Mouse (Mus musculus): ENCODE measurements at regions not wholly inside any gene's neighbourhood (a gene's known extent, or its start where the extent isn't known, plus 50 kb on each side); places are given as distances from the start of the nearest gene placed in this dataset.
A peak's percentile ranks its signal among the peaks of the same experiment; 100 is the strongest.

GRCm38 (mm10) chr6:76825953-76826352 is 328.4 kb upstream of the Gm9008 start:
- no peaks in the 10 kb centered on the region for H3K9me3 ChIP-seq (replicated peaks; ENCODE audit: control insufficient read depth, low read length)
- no peak overlapping the region for H3K27ac ChIP-seq (replicated peaks; ENCODE audit: low read depth, low read length)
- no peaks in the 10 kb centered on the region for H3K27me3 ChIP-seq (ENCODE audit: control insufficient read depth, insufficient read depth, low read length)
- no peak for ATAC-seq (replicated peaks; ENCODE audit: insufficient number of reproducible peaks, low FRiP score, low TSS enrichment, low read depth)
- no peak overlapping the region for H3K9ac ChIP-seq (replicated peaks; ENCODE audit: low read length)
- H3K4me1 ChIP-seq (ENCODE audit: control insufficient read depth, insufficient read depth, low read length) = no peaks in the 10 kb centered on the region
- H3K4me2 ChIP-seq (ENCODE audit: low read depth, low read length) = no peak overlapping the region
- WGBS = 41% methylated on average over 5 of the region's 5 CpGs
- H3K36me3 ChIP-seq (replicated peaks; ENCODE audit: control insufficient read depth, insufficient read depth, low read depth, low read length) = no peaks in the 10 kb centered on the region
- peak; percentile 1 for DNase-seq (ENCODE audit: low spot score)
- H3K4me3 ChIP-seq (ENCODE audit: low read depth, low read length) = no peak overlapping the region

- WGBS = 67% methylated on average over 1 of the region's 1 CpGs
- Histone ChIP-seq H3K9me3 (replicated peaks; ENCODE audit: control insufficient read depth, low read length) (no peaks in the 10 kb centered on the region), H3K4me1 (ENCODE audit: control insufficient read depth, insufficient read depth, low read length) (no peaks in the 10 kb centered on the region), H3K9ac (replicated peaks; ENCODE audit: low read length) (no peak overlapping the region), H3K27ac (replicated peaks; ENCODE audit: low read depth, low read length) (no peak overlapping the region), H3K4me3 (ENCODE audit: low read depth, low read length) (no peak overlapping the region), H3K36me3 (replicated peaks; ENCODE audit: control insufficient read depth, insufficient read depth, low read depth, low read length) (no peaks in the 10 kb centered on the region), H3K4me2 (ENCODE audit: low read depth, low read length) (no peak overlapping the region), H3K27me3 (ENCODE audit: control insufficient read depth, insufficient read depth, low read length) (no peaks in the 10 kb centered on the region)
- DNase-seq (ENCODE audit: low spot score) (no peak), ATAC-seq (replicated peaks; ENCODE audit: insufficient number of reproducible peaks, low FRiP score, low TSS enrichment, low read depth) (no peak)
Observed at GRCm38 (mm10) chr6:76802969-76803368, 305.4 kb upstream of the Gm9008 start.

DNA sequence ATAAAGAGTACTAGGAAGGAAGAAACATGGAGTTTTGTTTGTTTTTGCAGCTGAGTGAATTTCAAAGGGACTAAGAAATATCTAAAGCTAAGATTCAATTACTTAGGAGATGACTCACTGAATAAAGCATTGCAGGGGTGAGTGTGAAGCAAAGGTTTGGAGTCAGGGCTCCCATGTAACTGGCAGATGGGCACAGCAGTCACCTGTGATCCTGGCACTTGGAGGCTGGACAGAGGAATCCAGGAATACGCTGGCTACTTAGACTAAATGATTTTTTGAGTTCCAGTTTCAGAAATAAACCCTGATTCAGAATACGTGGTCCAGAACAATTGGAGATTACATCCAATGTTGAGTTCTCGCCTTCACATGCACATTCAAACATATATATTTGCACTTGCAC is 282.6 kb upstream of the Gm9008 start:
- DNase-seq (ENCODE audit: low spot score) = no peak
- no peak overlapping the region for H3K9ac ChIP-seq (replicated peaks; ENCODE audit: low read length)
- 87% methylated on average over 3 of the region's 3 CpGs for WGBS
- H3K4me1 ChIP-seq (ENCODE audit: control insufficient read depth, insufficient read depth, low read length) = no peaks in the 10 kb centered on the region
- no peaks in the 10 kb centered on the region for H3K27me3 ChIP-seq (ENCODE audit: control insufficient read depth, insufficient read depth, low read length)
- no peak overlapping the region for H3K4me2 ChIP-seq (ENCODE audit: low read depth, low read length)
- no peak overlapping the region for H3K27ac ChIP-seq (replicated peaks; ENCODE audit: low read depth, low read length)
- H3K36me3 ChIP-seq (replicated peaks; ENCODE audit: control insufficient read depth, insufficient read depth, low read depth, low read length) = no peaks in the 10 kb centered on the region
- H3K9me3 ChIP-seq (replicated peaks; ENCODE audit: control insufficient read depth, low read length) = no peaks in the 10 kb centered on the region
- H3K4me3 ChIP-seq (ENCODE audit: low read depth, low read length) = no peak overlapping the region
- ATAC-seq (replicated peaks; ENCODE audit: insufficient number of reproducible peaks, low FRiP score, low TSS enrichment, low read depth) = no peak

DNA sequence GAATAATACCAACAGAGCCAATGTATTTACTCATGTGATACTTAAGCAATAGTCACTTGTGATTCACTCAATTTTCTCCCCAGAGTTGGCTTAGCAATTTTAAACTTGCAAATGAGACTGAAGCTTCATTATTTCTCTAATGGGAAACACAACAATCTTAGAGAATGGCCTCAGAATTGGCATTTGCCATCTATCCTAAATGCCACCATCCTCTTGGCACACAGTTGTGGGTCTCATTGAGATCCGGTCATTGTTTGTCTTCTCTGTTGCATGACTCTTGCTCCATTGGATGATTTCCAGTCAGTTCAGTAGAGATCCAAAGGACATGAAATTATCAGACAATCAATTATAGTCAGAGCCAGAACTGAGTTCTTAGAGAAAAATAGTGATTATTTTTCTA is 280.6 kb upstream of the Gm9008 start:
- ATAC-seq (replicated peaks; ENCODE audit: insufficient number of reproducible peaks, low FRiP score, low TSS enrichment, low read depth) = no peak
- no peak overlapping the region for H3K27ac ChIP-seq (replicated peaks; ENCODE audit: low read depth, low read length)
- 95% methylated on average over 1 of the region's 1 CpGs for WGBS
- DNase-seq (ENCODE audit: low spot score) = no peak
- H3K4me2 ChIP-seq (ENCODE audit: low read depth, low read length) = no peak overlapping the region
- no peaks in the 10 kb centered on the region for H3K9me3 ChIP-seq (replicated peaks; ENCODE audit: control insufficient read depth, low read length)
- H3K9ac ChIP-seq (replicated peaks; ENCODE audit: low read length) = no peak overlapping the region
- no peaks in the 10 kb centered on the region for H3K36me3 ChIP-seq (replicated peaks; ENCODE audit: control insufficient read depth, insufficient read depth, low read depth, low read length)
- H3K4me1 ChIP-seq (ENCODE audit: control insufficient read depth, insufficient read depth, low read length) = no peaks in the 10 kb centered on the region
- H3K4me3 ChIP-seq (ENCODE audit: low read depth, low read length) = no peak overlapping the region
- no peaks in the 10 kb centered on the region for H3K27me3 ChIP-seq (ENCODE audit: control insufficient read depth, insufficient read depth, low read length)

DNA sequence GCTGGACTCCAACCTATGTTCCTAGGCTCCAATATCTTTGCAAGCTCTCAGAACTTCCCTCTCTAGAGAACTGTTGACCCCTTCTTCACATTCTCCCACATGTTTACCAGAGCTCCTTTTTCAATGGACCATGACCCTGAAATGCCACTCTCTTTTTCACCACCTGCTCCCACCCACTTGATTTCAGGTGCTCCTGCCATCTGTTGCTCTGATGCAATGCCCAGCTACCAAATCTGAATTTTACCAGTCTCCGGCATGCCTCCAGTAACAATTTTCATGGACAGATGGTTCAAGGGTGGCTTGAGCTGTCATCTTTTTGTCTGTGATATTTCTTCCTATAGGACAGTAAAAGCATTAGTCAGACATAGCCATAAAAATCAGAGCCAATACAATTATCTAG is 279.5 kb upstream of the Gm9008 start:
- Histone ChIP-seq H3K36me3 (replicated peaks; ENCODE audit: control insufficient read depth, insufficient read depth, low read depth, low read length) (no peaks in the 10 kb centered on the region), H3K4me2 (ENCODE audit: low read depth, low read length) (no peak overlapping the region), H3K27me3 (ENCODE audit: control insufficient read depth, insufficient read depth, low read length) (no peaks in the 10 kb centered on the region), H3K4me1 (ENCODE audit: control insufficient read depth, insufficient read depth, low read length) (no peaks in the 10 kb centered on the region), H3K27ac (replicated peaks; ENCODE audit: low read depth, low read length) (no peak overlapping the region), H3K9me3 (replicated peaks; ENCODE audit: control insufficient read depth, low read length) (no peaks in the 10 kb centered on the region), H3K4me3 (ENCODE audit: low read depth, low read length) (no peak overlapping the region), H3K9ac (replicated peaks; ENCODE audit: low read length) (no peak overlapping the region)
- WGBS = 94% methylated on average over 1 of the region's 1 CpGs
- DNase-seq (ENCODE audit: low spot score) = no peak
- ATAC-seq (replicated peaks; ENCODE audit: insufficient number of reproducible peaks, low FRiP score, low TSS enrichment, low read depth) = no peak

GRCm38 (mm10) chr6:76763852-76764251 is 266.3 kb upstream of the Gm9008 start:
- Histone ChIP-seq H3K36me3 (replicated peaks; ENCODE audit: control insufficient read depth, insufficient read depth, low read depth, low read length) (no peaks in the 10 kb centered on the region), H3K9ac (replicated peaks; ENCODE audit: low read length) (no peak overlapping the region), H3K4me3 (ENCODE audit: low read depth, low read length) (no peak overlapping the region), H3K9me3 (replicated peaks; ENCODE audit: control insufficient read depth, low read length) (no peaks in the 10 kb centered on the region), H3K4me2 (ENCODE audit: low read depth, low read length) (no peak overlapping the region), H3K27me3 (ENCODE audit: control insufficient read depth, insufficient read depth, low read length) (no peaks in the 10 kb centered on the region), H3K4me1 (ENCODE audit: control insufficient read depth, insufficient read depth, low read length) (no peaks in the 10 kb centered on the region), H3K27ac (replicated peaks; ENCODE audit: low read depth, low read length) (no peak overlapping the region)
- DNase-seq (ENCODE audit: low spot score) (no peak), ATAC-seq (replicated peaks; ENCODE audit: insufficient number of reproducible peaks, low FRiP score, low TSS enrichment, low read depth) (no peak)
- WGBS = 96% methylated on average over 7 of the region's 7 CpGs

GRCm38 (mm10) chr6:76754867-76755266 is 257.3 kb upstream of the Gm9008 start:
- no peak overlapping the region for H3K9ac ChIP-seq (replicated peaks; ENCODE audit: low read length)
- no peak overlapping the region for H3K4me2 ChIP-seq (ENCODE audit: low read depth, low read length)
- no peak overlapping the region for H3K4me3 ChIP-seq (ENCODE audit: low read depth, low read length)
- WGBS = 47% methylated on average over 3 of the region's 3 CpGs
- H3K27ac ChIP-seq (replicated peaks; ENCODE audit: low read depth, low read length) = no peak overlapping the region
- H3K27me3 ChIP-seq (ENCODE audit: control insufficient read depth, insufficient read depth, low read length) = no peaks in the 10 kb centered on the region
- ATAC-seq (replicated peaks; ENCODE audit: insufficient number of reproducible peaks, low FRiP score, low TSS enrichment, low read depth) = no peak
- no peaks in the 10 kb centered on the region for H3K4me1 ChIP-seq (ENCODE audit: control insufficient read depth, insufficient read depth, low read length)
- no peak for DNase-seq (ENCODE audit: low spot score)
- H3K9me3 ChIP-seq (replicated peaks; ENCODE audit: control insufficient read depth, low read length) = no peaks in the 10 kb centered on the region
- no peaks in the 10 kb centered on the region for H3K36me3 ChIP-seq (replicated peaks; ENCODE audit: control insufficient read depth, insufficient read depth, low read depth, low read length)
